Mouse (Mus musculus) adrenal gland (tissue): Measurements from ENCODE around the gene Hist1h3d.
"Not testable (repeated sequence)": the region's sequence is repeated elsewhere in the genome, so short reads cannot be mapped to it uniquely, and the experiment has no call there.

Experiments
- intact Hi-C: fragments of 180-260 bp; cut with DNase I; formaldehyde crosslinking; loops from one replicate; pipeline ENCODE4 v1.15.1; 2025

The Hist1h3d gene

GRCm38 (mm10) chr13:23584331-23584730, 8.8 kb downstream of the Hist1h3d start:
- intact Hi-C loops = loop anchor here (5.0 kb wide), 2 partner anchors 33 to 178 kb away; partner anchors contain the start of genes Hist1h1a, Hist1h3a and Hist1h4a

GRCm38 (mm10) chr13:23585029-23585441, 9.5 kb downstream of the Hist1h3d start:
- intact Hi-C loops = no loop called here

- intact Hi-C loops = not testable (repeated sequence)
These were observed 10.0 kb downstream of the Hist1h3d start for GRCm38 (mm10) chr13:23585442-23586098.

GRCm38 (mm10) chr13:23586099-23586939, 10.8 kb downstream of the Hist1h3d start:
- intact Hi-C loops = no loop called here

GRCm38 (mm10) chr13:23586940-23587225, 11.3 kb downstream of the Hist1h3d start:
- intact Hi-C loops = no loop called here

GRCm38 (mm10) chr13:23591206-23591605, 15.6 kb downstream of the Hist1h3d start:
- intact Hi-C loops = loop anchor here (10.0 kb wide), 1 partner anchor 166 kb away; the partner anchor contains the start of gene Abt1

GRCm38 (mm10) chr13:23591886-23592285, 16.3 kb downstream of the Hist1h3d start:
- intact Hi-C loops = loop anchor here (10.0 kb wide), 1 partner anchor 167 kb away; the partner anchor contains the start of gene Abt1

- intact Hi-C loops = loop anchor here (10.0 kb wide), 1 partner anchor 168 kb away; the partner anchor contains the start of gene Abt1
These were observed 17.1 kb downstream of the Hist1h3d start for GRCm38 (mm10) chr13:23592614-23593013.

- intact Hi-C loops = loop anchor here (10.0 kb wide), 1 partner anchor 168 kb away; the partner anchor contains the start of gene Abt1
These were observed 17.6 kb downstream of the Hist1h3d start for GRCm38 (mm10) chr13:23593051-23593770.

GRCm38 (mm10) chr13:23595185-23595584, 19.6 kb downstream of the Hist1h3d start:
- intact Hi-C loops = loop anchor here (10.0 kb wide), 1 partner anchor 170 kb away; the partner anchor contains the start of gene Abt1

- intact Hi-C loops = loop anchor here (10.0 kb wide), 1 partner anchor 171 kb away; the partner anchor contains the start of gene Abt1
These were observed 20.2 kb downstream of the Hist1h3d start for GRCm38 (mm10) chr13:23595622-23596372.

- intact Hi-C loops = loop anchor here (10.0 kb wide), 1 partner anchor 173 kb away; the partner anchor contains the start of gene Abt1
These were observed 22.4 kb downstream of the Hist1h3d start for GRCm38 (mm10) chr13:23597957-23598356.

GRCm38 (mm10) chr13:23603182-23603699, 27.7 kb downstream of the Hist1h3d start:
- intact Hi-C loops = no loop called here

GRCm38 (mm10) chr13:23604452-23604851, 28.9 kb downstream of the Hist1h3d start:
- intact Hi-C loops = no loop called here

GRCm38 (mm10) chr13:23605052-23605451, 29.5 kb downstream of the Hist1h3d start:
- intact Hi-C loops = no loop called here

GRCm38 (mm10) chr13:23609209-23609608, 33.6 kb downstream of the Hist1h3d start:
- intact Hi-C loops = no loop called here

GRCm38 (mm10) chr13:23609844-23610243, 34.3 kb downstream of the Hist1h3d start:
- intact Hi-C loops = no loop called here

GRCm38 (mm10) chr13:23610393-23610792, 34.8 kb downstream of the Hist1h3d start:
- intact Hi-C loops = no loop called here

- intact Hi-C loops = no loop called here
These were observed 36.1 kb downstream of the Hist1h3d start for GRCm38 (mm10) chr13:23611638-23612037.

- intact Hi-C loops = no loop called here
These were observed 44.6 kb downstream of the Hist1h3d start for GRCm38 (mm10) chr13:23620056-23620732.
